Mouse (Mus musculus): ENCODE data around the gene Pskh1. TPM values are rescaled to one million over a fixed set of nuclear protein-coding genes. Genes with fewer than 3 reads are reported as not detected.

Pskh1 gene
- polyA plus RNA-seq, 2 experiments = 6.2 to 9.8 TPM

GRCm38 (mm10) chr8:105949350-105949749 is 49.1 kb downstream of the Pskh1 start:
- no peak for DNase-seq (ENCODE audit: low read depth in 3 of 3, low spot score in 3 of 3)

GRCm38 (mm10) chr8:105951057-105951659 is 50.9 kb downstream of the Pskh1 start:
- no peak overlapping the region for H3K27ac ChIP-seq
- H3K27me3 ChIP-seq (ENCODE audit: control insufficient read depth, insufficient read depth, low read length) = no peaks in the 10 kb centered on the region
- no peaks in the 10 kb centered on the region for H3K9me3 ChIP-seq (ENCODE audit: control insufficient read depth, low read length)
- H3K9ac ChIP-seq (replicated peaks) = no peak overlapping the region
- H3K36me3 ChIP-seq (replicated peaks; ENCODE audit: control insufficient read depth, insufficient read depth, low read depth) = peaks cover 17% of the 10 kb centered on the region
- no peak for ATAC-seq (ENCODE audit: insufficient read depth)
- no peak overlapping the region for H3K4me2 ChIP-seq (ENCODE audit: low read depth)
- H3K4me1 ChIP-seq (replicated peaks; ENCODE audit: control insufficient read depth in 2 of 2, insufficient read depth in 2 of 2, low read length in 1 of 2) = no peaks in the 10 kb centered on the region
- DNase-seq (ENCODE audit: low read depth in 3 of 3, low spot score in 3 of 3) = no peak
- TF ChIP-seq EP300 (IDR thresholded peaks at IDR 0.05; ENCODE audit: low read depth) = no peak
- TF ChIP-seq CTCF (IDR thresholded peaks at IDR 0.05; ENCODE audit: low read depth) = no peak
- no peak overlapping the region for H3K4me3 ChIP-seq (ENCODE audit: insufficient read depth in 1 of 2, low read depth in 2 of 2, low read length in 2 of 2)
- WGBS (ENCODE audit: insufficient replicate concordance) = 65% methylated on average over 7 of the region's 7 CpGs

More at GRCm38 (mm10) chr8:105949350-105949749, 49.1 kb downstream of the Pskh1 start:
- Histone ChIP-seq H3K27ac (no peak overlapping the region), H3K36me3 (replicated peaks; ENCODE audit: control insufficient read depth, insufficient read depth, low read depth) (peaks cover 18% of the 10 kb centered on the region), H3K27me3 (ENCODE audit: control insufficient read depth, insufficient read depth, low read length) (no peaks in the 10 kb centered on the region), H3K4me3 (ENCODE audit: insufficient read depth in 1 of 2, low read depth in 2 of 2, low read length in 2 of 2) (no peak overlapping the region), H3K4me1 (replicated peaks; ENCODE audit: control insufficient read depth in 2 of 2, insufficient read depth in 2 of 2, low read length in 1 of 2) (no peaks in the 10 kb centered on the region), H3K9me3 (ENCODE audit: control insufficient read depth, low read length) (no peaks in the 10 kb centered on the region), H3K4me2 (ENCODE audit: low read depth) (no peak overlapping the region), H3K9ac (replicated peaks) (no peak overlapping the region)
- TF ChIP-seq EP300 (IDR thresholded peaks at IDR 0.05; ENCODE audit: low read depth) (no peak), CTCF (IDR thresholded peaks at IDR 0.05; ENCODE audit: low read depth) (no peak)
- no peak for ATAC-seq (ENCODE audit: insufficient read depth)
- 80% methylated on average over 10 of the region's 10 CpGs for WGBS (ENCODE audit: insufficient replicate concordance)

GRCm38 (mm10) chr8:105956556-105956955 is 56.3 kb downstream of the Pskh1 start:
- Histone ChIP-seq H3K27ac (no peak overlapping the region), H3K4me1 (replicated peaks; ENCODE audit: control insufficient read depth in 2 of 2, insufficient read depth in 2 of 2, low read length in 1 of 2) (peaks cover 0 to 8% of the 10 kb centered on the region in 2 experiments; a peak in 3 of 4 replicates), H3K9ac (replicated peaks) (no peak overlapping the region), H3K36me3 (replicated peaks; ENCODE audit: control insufficient read depth, insufficient read depth, low read depth) (peaks cover 12% of the 10 kb centered on the region), H3K9me3 (ENCODE audit: control insufficient read depth, low read length) (no peaks in the 10 kb centered on the region), H3K4me2 (ENCODE audit: low read depth) (no peak overlapping the region), H3K4me3 (ENCODE audit: insufficient read depth in 1 of 2, low read depth in 2 of 2, low read length in 2 of 2) (no peak overlapping the region), H3K27me3 (ENCODE audit: control insufficient read depth, insufficient read depth, low read length) (no peaks in the 10 kb centered on the region)
- TF ChIP-seq CTCF (IDR thresholded peaks at IDR 0.05; ENCODE audit: low read depth) = no peak
- no peak for TF ChIP-seq EP300 (IDR thresholded peaks at IDR 0.05; ENCODE audit: low read depth)
- ATAC-seq (ENCODE audit: insufficient read depth) (no peak), DNase-seq (ENCODE audit: low read depth in 3 of 3, low spot score in 3 of 3) (no peak)
- WGBS (ENCODE audit: insufficient replicate concordance) = 86% methylated on average over 4 of the region's 4 CpGs

- Histone ChIP-seq H3K9ac (replicated peaks) (no peak overlapping the region), H3K4me1 (replicated peaks; ENCODE audit: control insufficient read depth in 2 of 2, insufficient read depth in 2 of 2, low read length in 1 of 2) (peaks cover 4 to 17% of the 10 kb centered on the region in 2 experiments), H3K4me2 (ENCODE audit: low read depth) (no peak overlapping the region), H3K27me3 (ENCODE audit: control insufficient read depth, insufficient read depth, low read length) (no peaks in the 10 kb centered on the region), H3K36me3 (replicated peaks; ENCODE audit: control insufficient read depth, insufficient read depth, low read depth) (peaks cover 12% of the 10 kb centered on the region), H3K4me3 (ENCODE audit: insufficient read depth in 1 of 2, low read depth in 2 of 2, low read length in 2 of 2) (no peak overlapping the region), H3K27ac (no peak overlapping the region), H3K9me3 (ENCODE audit: control insufficient read depth, low read length) (no peaks in the 10 kb centered on the region)
- DNase-seq (ENCODE audit: low read depth in 3 of 3, low spot score in 3 of 3) (no peak), ATAC-seq (ENCODE audit: insufficient read depth) (no peak)
- 70% methylated on average over 3 of the region's 4 CpGs for WGBS (ENCODE audit: insufficient replicate concordance)
- no peak for TF ChIP-seq EP300 (IDR thresholded peaks at IDR 0.05; ENCODE audit: low read depth)
- 0 out of 2 replicates have a peak, but pooled peaks have one; percentile 18 for TF ChIP-seq CTCF (IDR thresholded peaks at IDR 0.05; ENCODE audit: low read depth)
Observed at GRCm38 (mm10) chr8:105957813-105958212, 57.6 kb downstream of the Pskh1 start.

GRCm38 (mm10) chr8:105959350-105959749 is 59.1 kb downstream of the Pskh1 start:
- TF ChIP-seq CTCF (IDR thresholded peaks at IDR 0.05; ENCODE audit: low read depth) (no peak), EP300 (IDR thresholded peaks at IDR 0.05; ENCODE audit: low read depth) (no peak)
- H3K4me1 ChIP-seq (replicated peaks; ENCODE audit: control insufficient read depth in 2 of 2, insufficient read depth in 2 of 2, low read length in 1 of 2) = peaks cover 5 to 23% of the 10 kb centered on the region in 2 experiments
- no peak for DNase-seq (ENCODE audit: low read depth in 3 of 3, low spot score in 3 of 3)
- WGBS (ENCODE audit: insufficient replicate concordance) = 79% methylated on average over 7 of the region's 7 CpGs
- H3K4me2 ChIP-seq (ENCODE audit: low read depth) = no peak overlapping the region
- H3K27me3 ChIP-seq (ENCODE audit: control insufficient read depth, insufficient read depth, low read length) = no peaks in the 10 kb centered on the region
- no peak for ATAC-seq (ENCODE audit: insufficient read depth)
- H3K27ac ChIP-seq = no peak overlapping the region
- peaks cover 9% of the 10 kb centered on the region for H3K36me3 ChIP-seq (replicated peaks; ENCODE audit: control insufficient read depth, insufficient read depth, low read depth)
- no peak overlapping the region for H3K4me3 ChIP-seq (ENCODE audit: insufficient read depth in 1 of 2, low read depth in 2 of 2, low read length in 2 of 2)
- no peak overlapping the region for H3K9ac ChIP-seq (replicated peaks)
- no peaks in the 10 kb centered on the region for H3K9me3 ChIP-seq (ENCODE audit: control insufficient read depth, low read length)

Data from liver, embryonic 14.5 days (tissue).